Mouse (Mus musculus) E14TG2a.4 (cell line): ENCODE data around the gene Prdm10.

Experiments used
- H3K27me3 ChIP-seq: 2 replicates; pipeline ENCODE4 v1.6.1; 2014; ENCODE audit warnings: low read length, control low read depth; ENCODE audit not compliant: insufficient read depth
- H3K36me3 ChIP-seq: 2 replicates; pipeline ENCODE4 v1.6.1; 2014; ENCODE audit warnings: low read length, control low read depth; ENCODE audit not compliant: insufficient read depth
- H3K4me1 ChIP-seq: replicated peaks from 2 replicates; pipeline ENCODE4 v1.6.1; 2014; ENCODE audit warnings: low read depth, low read length, control low read depth
- H3K4me3 ChIP-seq: replicated peaks from 2 replicates; pipeline ENCODE4 v1.5.1; 2014; ENCODE audit warnings: mild to moderate bottlenecking, low read length
- H3K9me3 ChIP-seq: 2 replicates; pipeline ENCODE4 v1.6.1; 2014; ENCODE audit warnings: low read length, control low read depth
- CTCF ChIP-seq: conservative IDR thresholded peaks from 2 replicates; pipeline ENCODE4 v1.5.1; 2014; ENCODE audit warnings: low read length
- NANOG ChIP-seq: IDR thresholded peaks from 2 replicates; pipeline ENCODE4 v1.6.1; 2014; ENCODE audit warnings: borderline replicate concordance, low read length, mixed read lengths
- POU5F1 ChIP-seq: IDR thresholded peaks from 2 replicates; pipeline ENCODE4 v1.6.1; 2014; ENCODE audit warnings: low read length, borderline replicate concordance

The Prdm10 gene

GRCm38 (mm10) chr9:31301107-31301506 is 20.8 kb downstream of the Prdm10 start:
- Histone ChIP-seq H3K27me3 (no peaks in the 10 kb centered on the region), H3K9me3 (no peaks in the 10 kb centered on the region), H3K4me3 (no peak overlapping the region), H3K4me1 (peaks cover 29% of the 10 kb centered on the region), H3K36me3 (no peaks in the 10 kb centered on the region)
- TF ChIP-seq NANOG: no peak
- TF ChIP-seq CTCF: no peak
- no peak for TF ChIP-seq POU5F1

- H3K36me3 ChIP-seq: no peaks in the 10 kb centered on the region
- H3K4me1 ChIP-seq: peaks cover 29% of the 10 kb centered on the region
- H3K9me3 ChIP-seq: no peaks in the 10 kb centered on the region
- H3K27me3 ChIP-seq: no peaks in the 10 kb centered on the region
- TF ChIP-seq CTCF (no peak), NANOG (no peak), POU5F1 (no peak)
- H3K4me3 ChIP-seq: 0 out of 2 replicates have a peak overlapping the region, but pooled peaks have one; percentile 4
Measured at GRCm38 (mm10) chr9:31301526-31302311, 21.4 kb downstream of the Prdm10 start.

DNA sequence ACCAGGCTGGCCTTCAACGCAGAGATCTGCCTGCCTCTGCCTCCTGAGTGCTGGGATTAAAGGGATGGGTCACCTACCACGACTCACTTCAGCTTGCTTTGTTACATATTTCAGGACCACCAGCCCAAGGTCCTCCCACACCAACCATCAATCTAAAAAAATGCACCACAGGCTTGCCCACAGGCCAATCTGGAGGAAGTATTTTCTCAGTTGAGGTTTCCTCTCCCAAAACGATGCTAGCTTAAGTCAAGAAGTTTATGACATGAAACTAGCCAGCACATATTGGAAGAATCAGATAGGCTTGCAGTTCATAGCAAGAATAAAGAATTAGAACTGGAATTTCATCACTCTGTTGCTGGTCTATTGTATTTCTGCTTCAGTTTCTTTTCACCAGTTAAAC is 24.0 kb downstream of the Prdm10 start:
- no peaks in the 10 kb centered on the region for H3K36me3 ChIP-seq
- H3K4me3 ChIP-seq: no peak overlapping the region
- H3K9me3 ChIP-seq: no peaks in the 10 kb centered on the region
- peaks cover 22% of the 10 kb centered on the region for H3K4me1 ChIP-seq
- no peak for TF ChIP-seq POU5F1
- TF ChIP-seq CTCF: no peak
- no peak for TF ChIP-seq NANOG
- no peaks in the 10 kb centered on the region for H3K27me3 ChIP-seq

GRCm38 (mm10) chr9:31305117-31305516 is 24.8 kb downstream of the Prdm10 start:
- Histone ChIP-seq H3K9me3 (no peaks in the 10 kb centered on the region), H3K4me3 (no peak overlapping the region), H3K27me3 (no peaks in the 10 kb centered on the region), H3K36me3 (no peaks in the 10 kb centered on the region), H3K4me1 (peaks cover 22% of the 10 kb centered on the region)
- no peak for TF ChIP-seq POU5F1
- no peak for TF ChIP-seq NANOG
- TF ChIP-seq CTCF: no peak

DNA sequence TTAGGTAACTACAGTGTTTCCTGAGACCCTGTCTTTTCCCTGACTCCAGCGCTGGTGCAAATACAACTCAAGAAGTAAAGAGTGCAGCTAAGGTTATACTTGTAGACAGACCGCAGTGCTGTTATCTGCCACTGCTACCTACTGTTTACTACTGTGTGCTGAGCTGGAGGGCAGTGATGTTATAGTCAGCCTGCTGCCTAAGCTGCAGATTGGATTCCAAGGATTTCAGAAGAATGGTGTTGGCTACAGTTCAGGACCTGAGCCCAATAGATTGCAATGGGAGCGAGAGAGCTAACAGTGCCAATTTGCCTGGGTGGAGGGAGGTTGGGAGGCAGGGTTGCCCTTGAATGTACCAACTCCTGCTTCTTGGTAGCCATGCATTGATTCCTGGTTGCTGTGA is 25.5 kb downstream of the Prdm10 start:
- Histone ChIP-seq H3K4me1 (peaks cover 19% of the 10 kb centered on the region), H3K36me3 (no peaks in the 10 kb centered on the region), H3K27me3 (no peaks in the 10 kb centered on the region), H3K9me3 (no peaks in the 10 kb centered on the region), H3K4me3 (no peak overlapping the region)
- no peak for TF ChIP-seq NANOG
- TF ChIP-seq POU5F1: no peak
- TF ChIP-seq CTCF: no peak

DNA sequence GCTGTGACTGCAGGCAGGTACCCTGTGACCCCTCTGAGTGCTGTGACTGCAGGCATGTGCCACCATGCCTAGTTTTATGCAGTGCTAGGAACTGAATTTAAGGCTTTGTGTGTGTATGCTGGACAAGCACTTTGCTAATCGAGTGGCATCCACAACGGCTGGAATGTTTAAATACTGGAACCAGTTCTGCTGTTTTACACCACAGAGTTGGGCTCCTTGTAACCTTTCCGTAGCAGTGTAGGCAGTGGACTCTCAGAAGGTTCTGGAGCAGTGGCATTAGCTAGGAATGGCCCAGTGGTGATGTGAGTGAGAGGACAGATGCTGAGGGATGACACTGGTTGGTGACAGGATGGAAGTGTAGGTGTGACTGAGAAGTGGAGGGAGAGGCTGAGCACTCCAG is 26.9 kb downstream of the Prdm10 start:
- Histone ChIP-seq H3K36me3 (no peaks in the 10 kb centered on the region), H3K9me3 (no peaks in the 10 kb centered on the region), H3K4me3 (no peak overlapping the region), H3K4me1 (peaks cover 7% of the 10 kb centered on the region; the same call in 1 of the 2 replicates), H3K27me3 (no peaks in the 10 kb centered on the region)
- TF ChIP-seq CTCF (no peak), NANOG (no peak)

GRCm38 (mm10) chr9:31309041-31309440 is 28.7 kb downstream of the Prdm10 start:
- TF ChIP-seq POU5F1 (no peak), CTCF (no peak), NANOG (no peak)

DNA sequence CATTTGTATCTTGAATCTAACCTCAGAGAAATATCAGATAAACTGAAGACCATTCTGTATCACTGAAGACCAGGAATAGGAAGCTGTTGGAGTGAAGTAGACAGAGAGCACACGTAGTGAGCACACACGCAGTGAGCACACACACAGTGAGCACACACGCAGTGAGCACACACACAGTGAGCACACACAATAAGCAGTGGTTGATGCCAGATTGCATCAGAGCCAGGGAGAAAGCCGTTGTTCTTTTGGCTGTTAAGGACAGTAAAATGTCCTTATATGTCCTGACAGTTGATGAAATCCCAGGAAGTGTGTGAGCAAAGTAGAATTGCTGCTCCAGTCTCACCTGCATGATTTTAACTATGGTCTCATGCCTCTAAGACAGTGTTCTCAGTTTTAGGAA is 30.3 kb downstream of the Prdm10 start:
- Histone ChIP-seq H3K27me3 (no peaks in the 10 kb centered on the region), H3K4me1 (peaks cover 16% of the 10 kb centered on the region), H3K4me3 (no peak overlapping the region), H3K9me3 (no peaks in the 10 kb centered on the region), H3K36me3 (peaks cover 6% of the 10 kb centered on the region)
- no peak for TF ChIP-seq POU5F1
- TF ChIP-seq NANOG: no peak
- no peak for TF ChIP-seq CTCF

More at GRCm38 (mm10) chr9:31309041-31309440, 28.7 kb downstream of the Prdm10 start:
- no peaks in the 10 kb centered on the region for H3K27me3 ChIP-seq
- no peak overlapping the region for H3K4me3 ChIP-seq
- peaks cover 13% of the 10 kb centered on the region; the same call in 1 of the 2 replicates for H3K4me1 ChIP-seq
- no peaks in the 10 kb centered on the region for H3K9me3 ChIP-seq
- peaks cover 6% of the 10 kb centered on the region for H3K36me3 ChIP-seq

DNA sequence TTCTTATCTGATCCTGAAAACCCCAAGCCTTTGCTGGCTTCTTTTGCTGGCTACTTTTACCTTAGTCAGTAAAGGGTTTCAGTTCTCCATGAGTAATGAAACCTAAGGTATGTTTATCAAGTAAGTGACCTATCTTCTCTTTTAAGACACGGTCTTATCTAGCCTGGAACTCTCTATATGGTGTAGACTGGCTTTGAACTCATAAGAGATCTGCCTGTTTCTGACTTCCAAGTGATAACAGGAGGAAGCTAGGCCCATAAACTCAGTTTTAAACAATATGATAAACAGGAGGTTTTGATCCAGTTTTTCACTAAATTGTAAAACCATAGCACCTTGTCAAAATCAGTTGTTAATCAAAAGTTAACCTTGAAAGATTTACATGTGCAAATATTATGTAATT is 33.5 kb downstream of the Prdm10 start:
- H3K9me3 ChIP-seq: no peaks in the 10 kb centered on the region
- no peak overlapping the region for H3K4me3 ChIP-seq
- no peaks in the 10 kb centered on the region for H3K27me3 ChIP-seq
- no peak for TF ChIP-seq POU5F1
- no peak for TF ChIP-seq NANOG
- no peak for TF ChIP-seq CTCF
- H3K4me1 ChIP-seq: peaks cover 40% of the 10 kb centered on the region
- H3K36me3 ChIP-seq: peaks cover 8% of the 10 kb centered on the region
